10 mouse cellular contexts compared by ENCODE assay signal in genomic region chr4:133443085-133443484, GRCm38 (mm10). TPM values are rescaled to one million over a fixed set of nuclear protein-coding genes. Genes with fewer than 3 reads are reported as not detected.
A peak's percentile ranks its signal among the peaks of the same experiment; 100 is the strongest.
DNase-seq lines count a peak whose midpoint lies in the region; ATAC-seq and TF ChIP-seq lines count a peak whose summit lies in the region.
"Had no signal": no experiment of that assay in that cellular context is flagged by ENCODE, and none has a peak within 500 bp of the region (broad histone marks: within the 10 kb centered on the region; RNA-seq: fewer than 3 reads in every experiment).

No protein-coding gene starts in this region.

- 36% methylated on average over 5 of the region's 5 CpGs for WGBS in embryonic facial prominence, embryonic 13.5 days
- WGBS in midbrain, postnatal 0 days, result 52% methylated on average over 5 of the region's 5 CpGs

- H3K4me3 ChIP-seq in left cerebral cortex, adult 2 months, result no peak overlapping the region
- H3K4me3 ChIP-seq in embryonic facial prominence, embryonic 13.5 days, result no peak overlapping the region
- no peak overlapping the region for H3K4me3 ChIP-seq in midbrain, postnatal 0 days (ENCODE audit: low read depth, low read length)
- H3K4me3 ChIP-seq in gastrocnemius, adult 2 months, result no peak overlapping the region
- H3K4me3 ChIP-seq: megakaryocyte, embryonic 14.5 days had no signal

- no peak for TF ChIP-seq CTCF in left cerebral cortex, adult 2 months (IDR thresholded peaks at IDR 0.05)
- no peak for TF ChIP-seq CTCF in midbrain, postnatal 0 days (IDR thresholded peaks at IDR 0.05)
- no peak for TF ChIP-seq CTCF in gastrocnemius, adult 2 months (IDR thresholded peaks at IDR 0.05)

- H3K27ac ChIP-seq in left cerebral cortex, adult 2 months, result peak overlapping the region; percentile 51; the same call in 1 of the 2 replicates
- peak overlapping the region; percentile 76 for H3K27ac ChIP-seq in embryonic facial prominence, embryonic 13.5 days
- H3K27ac ChIP-seq in midbrain, postnatal 0 days (ENCODE audit: low read depth, low read length), result peak overlapping the region; percentile 39
- no peak overlapping the region; the same call in 1 of the 2 replicates for H3K27ac ChIP-seq in gastrocnemius, adult 2 months

- H3K9me3 ChIP-seq in embryonic facial prominence, embryonic 13.5 days, result no peaks in the 10 kb centered on the region
- H3K9me3 ChIP-seq in midbrain, postnatal 0 days (ENCODE audit: low read length), result no peaks in the 10 kb centered on the region

- H3K36me3 ChIP-seq in embryonic facial prominence, embryonic 13.5 days, result no peaks in the 10 kb centered on the region
- H3K36me3 ChIP-seq in midbrain, postnatal 0 days (ENCODE audit: insufficient read depth, low read length), result no peaks in the 10 kb centered on the region

- no peak overlapping the region for H3K9ac ChIP-seq in embryonic facial prominence, embryonic 13.5 days
- H3K9ac ChIP-seq in midbrain, postnatal 0 days (replicated peaks; ENCODE audit: low read length, poor library complexity, severe bottlenecking), result no peak overlapping the region

- no peak for DNase-seq in left cerebral cortex, adult 2 months (ENCODE audit: extremely low spot score in 1 of 2, low spot score in 2 of 2)
- DNase-seq in left cerebral cortex, postnatal 36 days (ENCODE audit: low spot score in 2 of 2), result no peak
- peak; percentile 48 for DNase-seq in heart, postnatal 4 days
- peak; percentile 69 for DNase-seq in midbrain, postnatal 0 days (ENCODE audit: low spot score)
- DNase-seq in gastrocnemius, adult 2 months, result no peak
- DNase-seq in cerebellum, adult 9-11 months, result no peak
- DNase-seq: cerebellum, postnatal 25 days; kidney, adult 2 months had no signal

- no peak for ATAC-seq in embryonic facial prominence, embryonic 13.5 days (ENCODE audit: insufficient number of reproducible peaks, insufficient read depth, low FRiP score, low TSS enrichment, low read depth)
- 0 out of 2 replicates have a peak, but pooled peaks have one; percentile 25 for ATAC-seq in midbrain, postnatal 0 days (ENCODE audit: low FRiP score)

- intact Hi-C loops in left cerebral cortex, adult 2 months (cut with DNase I), result no loop called here
- intact Hi-C loops in left cerebral cortex, postnatal 36 days (cut with DNase I), result no loop called here
- intact Hi-C loops in gastrocnemius, adult 2 months (cut with DNase I), result no loop called here

- no peaks in the 10 kb centered on the region for H3K27me3 ChIP-seq in embryonic facial prominence, embryonic 13.5 days
- H3K27me3 ChIP-seq in midbrain, postnatal 0 days (ENCODE audit: insufficient read depth, low read length), result no peaks in the 10 kb centered on the region

- H3K4me1 ChIP-seq in embryonic facial prominence, embryonic 13.5 days, result peaks cover 33% of the 10 kb centered on the region
- peaks cover 8% of the 10 kb centered on the region for H3K4me1 ChIP-seq in midbrain, postnatal 0 days (ENCODE audit: insufficient read depth, low read length)

- no peak overlapping the region for H3K4me2 ChIP-seq in embryonic facial prominence, embryonic 13.5 days
- H3K4me2 ChIP-seq in midbrain, postnatal 0 days (ENCODE audit: low read depth, low read length, poor library complexity, severe bottlenecking), result no peak overlapping the region

RNA-seq across cellular contexts. Expression of gene Tent5b, which starts 36.8 kb away (rescaled TPM):
- total RNA-seq in left cerebral cortex, adult 2 months (2021), result not detected
- total RNA-seq in left cerebral cortex, postnatal 36 days (2021), result not detected
- 1.4 and 1.5 TPM in 2 replicates for polyA plus RNA-seq in embryonic facial prominence, embryonic 13.5 days (2015; fragmentation: Nextera tagmentation; extraction: Ambion mirVana)
- total RNA-seq in heart, postnatal 4 days (2021), result 1 to 10 TPM; 1.9 to 3.1 TPM
- 0.77 and 1.2 TPM in 2 replicates for total RNA-seq in midbrain, postnatal 0 days (2014; rRNA removed)
- polyA plus RNA-seq in midbrain, postnatal 0 days (2015; fragmentation: Nextera tagmentation; extraction: Ambion mirVana), result 0.27 and 0.49 TPM in 2 replicates
- 1 to 10 TPM; 1.1 TPM for total RNA-seq in gastrocnemius, adult 2 months (2021)

RNA-seq across cellular contexts. Expression of gene Trnp1, which starts 55.3 kb away (rescaled TPM):
- 100 to 1,000 TPM; 156 to 160 TPM for total RNA-seq in left cerebral cortex, adult 2 months (2021)
- 100 to 1,000 TPM; 168 to 210 TPM for total RNA-seq in left cerebral cortex, postnatal 36 days (2021)
- 3.7 and 4.0 TPM in 2 replicates for polyA plus RNA-seq in embryonic facial prominence, embryonic 13.5 days (2015; fragmentation: Nextera tagmentation; extraction: Ambion mirVana)
- total RNA-seq in heart, postnatal 4 days (2021), result 1 to 10 TPM; 1.4 to 2.4 TPM
- total RNA-seq in midbrain, postnatal 0 days (2014; rRNA removed), result 45.2 and 52.2 TPM in 2 replicates
- 15.2 and 17.5 TPM in 2 replicates for polyA plus RNA-seq in midbrain, postnatal 0 days (2015; fragmentation: Nextera tagmentation; extraction: Ambion mirVana)
- total RNA-seq in gastrocnemius, adult 2 months (2021), result under 1 TPM; 0.36 to 0.61 TPM

Comparison
In these comparisons a context has a peak if more than half of its experiments do, and no peak if none do; other contexts are left out.
1. DNase-seq: peak in heart, postnatal 4 days (single experiment) and midbrain, postnatal 0 days (single experiment); none in left cerebral cortex, adult 2 months (0 of 2), left cerebral cortex, postnatal 36 days (0 of 2), gastrocnemius, adult 2 months (single experiment) and cerebellum, adult 9-11 months (single experiment).
2. RNA of gene Trnp1, which starts 55.3 kb away (total RNA-seq): 168 to 210 TPM in left cerebral cortex, postnatal 36 days, 156 to 160 TPM in left cerebral cortex, adult 2 months and 45.2 to 52.2 TPM in midbrain, postnatal 0 days; 1.4 to 2.4 TPM in heart, postnatal 4 days and 0.36 to 0.61 TPM in gastrocnemius, adult 2 months; every median in the first group is over 10 times any median in the second.